Mouse (Mus musculus) ES-E14 (cell line): ENCODE results near the gene Gm14327.
"Not testable (repeated sequence)": the region's sequence is repeated elsewhere in the genome, so short reads cannot be mapped to it uniquely, and the experiment has no call there.

Source experiments
- HCFC1 ChIP-seq: IDR thresholded peaks from 2 replicates; pipeline ENCODE4 v1.6.1; 2012; ENCODE audit warnings: low read length, inconsistent platforms, borderline replicate concordance; ENCODE audit not compliant: insufficient read depth
- MAFK ChIP-seq: IDR thresholded peaks from 2 replicates; pipeline ENCODE4 v1.6.1; 2014; ENCODE audit warnings: mild to moderate bottlenecking, low read depth, low read length, inconsistent platforms; ENCODE audit not compliant: insufficient read depth
- ZC3H11A ChIP-seq: IDR thresholded peaks from 2 replicates; pipeline ENCODE4 v1.6.1; 2012; ENCODE audit warnings: low read depth, mild to moderate bottlenecking, inconsistent platforms, low read length, borderline replicate concordance
- ZNF384 ChIP-seq: IDR thresholded peaks from 2 replicates; pipeline ENCODE4 v1.6.1; 2012; ENCODE audit warnings: low read depth, low read length, inconsistent platforms

GRCm38 (mm10) chr2:177887743-177888142 is 9.2 kb upstream of the Gm14327 start:
- not testable (repeated sequence) for TF ChIP-seq MAFK, ZC3H11A, ZNF384, HCFC1
